In the genomic region with DNA sequence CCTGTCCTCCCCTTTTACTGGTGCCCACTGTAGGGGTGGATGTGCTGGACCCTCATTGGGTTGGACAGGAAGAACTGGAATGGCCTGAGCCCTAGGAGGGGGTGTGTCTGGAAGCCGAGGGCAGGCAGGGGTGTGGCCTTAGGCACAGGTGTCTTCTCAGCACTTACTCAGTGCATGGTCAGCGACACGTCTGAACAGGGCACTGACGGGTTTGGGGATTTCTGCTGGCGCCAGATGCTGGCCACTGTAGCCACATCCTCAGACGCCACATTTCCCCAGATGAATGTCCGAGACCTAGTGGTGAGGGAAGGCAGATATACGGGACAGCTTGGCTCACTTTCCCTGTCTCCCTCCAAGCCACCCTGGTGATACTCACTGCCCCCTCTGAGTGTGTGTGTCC, we compare ENCODE assay signal across 29 mouse cellular contexts. TPM values are rescaled to one million over a fixed set of nuclear protein-coding genes. Genes with fewer than 3 reads are reported as not detected.
DNase-seq lines count a peak whose midpoint lies in the region; ATAC-seq and TF ChIP-seq lines count a peak whose summit lies in the region.
"Had no signal": no experiment of that assay in that cellular context is flagged by ENCODE, and none has a peak within 500 bp of the region (broad histone marks: within the 10 kb centered on the region; RNA-seq: fewer than 3 reads in every experiment).

No protein-coding gene starts in this region.

- TF ChIP-seq CTCF in CH12.LX (conservative IDR thresholded peaks at IDR 0.05 in 1 of 2, IDR thresholded peaks at IDR 0.05 in 1 of 2; ENCODE audit: low read depth in 2 of 2, low read length in 2 of 2) = no peak

- no peak overlapping the region for H3K9ac ChIP-seq in CH12.LX (ENCODE audit: insufficient read depth, low read depth)
- H3K9ac ChIP-seq: embryonic facial prominence, embryonic 15.5 days; heart, embryonic 13.5 days; hindbrain, embryonic 12.5 days; liver, embryonic 15.5 days; lung, embryonic 15.5 days; neural tube, embryonic 15.5 days; stomach, embryonic 15.5 days had no signal

- peak overlapping the region in 1 of 3 experiments; percentile 9 for H3K4me3 ChIP-seq in CH12.LX (replicated peaks in 1 of 3; ENCODE audit: low read depth in 2 of 3, low read length in 2 of 3, poor library complexity in 1 of 3)
- H3K4me3 ChIP-seq: embryonic facial prominence, embryonic 15.5 days; heart, adult 2 months; heart, embryonic 13.5 days; hindbrain, embryonic 12.5 days; left cerebral cortex, adult 2 months; liver, embryonic 15.5 days; lung, embryonic 15.5 days; neural tube, embryonic 15.5 days; stomach, embryonic 15.5 days had no signal

- TF ChIP-seq POLR2A in CH12.LX (IDR thresholded peaks at IDR 0.05; ENCODE audit: low read depth, low read length) = no peak

- no peaks in the 10 kb centered on the region for H3K36me3 ChIP-seq in CH12.LX (replicated peaks in 1 of 2; ENCODE audit: control insufficient read depth in 1 of 2, insufficient read depth in 1 of 2, low read length in 1 of 2)
- H3K36me3 ChIP-seq: embryonic facial prominence, embryonic 15.5 days; heart, embryonic 13.5 days; hindbrain, embryonic 12.5 days; liver, embryonic 15.5 days; lung, embryonic 15.5 days; neural tube, embryonic 15.5 days; stomach, embryonic 15.5 days had no signal

- in situ Hi-C loops in CH12.LX (cut with MboI; ENCODE audit: low pct_ligation_motif_present, low pct_unique_long_range_greater_than_20kb, low sequenced_read_pairs) = no loop called here

- dilution Hi-C loops in CH12.LX (cut with MboI; ENCODE audit: extremely low pct_ligation_motif_present, extremely low pct_unique_long_range_greater_than_20kb, low sequenced_read_pairs) = no loop called here

- H3K4me2 ChIP-seq in CH12.LX (ENCODE audit: insufficient read depth, low read depth, poor library complexity, severe bottlenecking) = peak overlapping the region; percentile 26; the same call in 1 of the 2 replicates
- H3K4me2 ChIP-seq: embryonic facial prominence, embryonic 15.5 days; heart, embryonic 13.5 days; hindbrain, embryonic 12.5 days; liver, embryonic 15.5 days; lung, embryonic 15.5 days; neural tube, embryonic 15.5 days; stomach, embryonic 15.5 days had no signal

- DNase-seq in heart, adult 11 months = peak; percentile 88
- no peak for DNase-seq in heart, adult 18-20 months
- peak; percentile 86 for DNase-seq in 3134 (ENCODE audit: extremely low read depth, insufficient read length, low spot score)
- DNase-seq in CH12.LX (ENCODE audit: extremely low read depth) = no peak
- DNase-seq in T-cell, adult 2 months (ENCODE audit: low spot score) = no peak
- DNase-seq in thymus, postnatal 25 days = no peak
- DNase-seq: cerebellum, adult 18-20 months; cerebellum, postnatal 14 days; kidney, adult 2 months; liver; midbrain, embryonic 14.5 days; right cerebral cortex, adult 18-20 months; thymus, postnatal 36 days had no signal

- H3K27me3 ChIP-seq in CH12.LX (replicated peaks) = peaks cover 75% of the 10 kb centered on the region
- H3K27me3 ChIP-seq: embryonic facial prominence, embryonic 15.5 days; liver, embryonic 15.5 days; lung, embryonic 15.5 days; neural tube, embryonic 15.5 days; stomach, embryonic 15.5 days had no signal

- peaks cover 14 to 19% of the 10 kb centered on the region in 2 experiments for H3K4me1 ChIP-seq in CH12.LX (ENCODE audit: control insufficient read depth in 1 of 2, insufficient read depth in 2 of 2)

- peak overlapping the region; percentile 23; the same call in 1 of the 2 replicates for H3K27ac ChIP-seq in CH12.LX (ENCODE audit: insufficient read depth, low read depth)
- H3K27ac ChIP-seq: embryonic facial prominence, embryonic 15.5 days; heart, adult 2 months; heart, embryonic 13.5 days; hindbrain, embryonic 12.5 days; kidney, postnatal 0 days; left cerebral cortex, adult 2 months; liver, embryonic 15.5 days; lung, embryonic 15.5 days; neural tube, embryonic 15.5 days; stomach, embryonic 15.5 days had no signal

- no peaks in the 10 kb centered on the region for H3K79me2 ChIP-seq in CH12.LX (replicated peaks; ENCODE audit: control insufficient read depth, extremely low read depth, insufficient read depth, poor library complexity, severe bottlenecking)

- peaks cover 10% of the 10 kb centered on the region for H3K9me3 ChIP-seq in CH12.LX (replicated peaks; ENCODE audit: low read length)
- H3K9me3 ChIP-seq: embryonic facial prominence, embryonic 15.5 days; heart, embryonic 13.5 days; hindbrain, embryonic 12.5 days; liver, embryonic 15.5 days; lung, embryonic 15.5 days; neural tube, embryonic 15.5 days; stomach, embryonic 15.5 days had no signal

- no peak for TF ChIP-seq RAD21 in CH12.LX (IDR thresholded peaks at IDR 0.05; ENCODE audit: low read depth, low read length)

- peak; percentile 12; the same call in 1 of the 2 replicates for ATAC-seq in monocyte, adult 5-6 weeks (replicated peaks; ENCODE audit: insufficient number of reproducible peaks, low FRiP score, low TSS enrichment, poor library complexity, severe bottlenecking)
- ATAC-seq: forebrain, embryonic 16.5 days had no signal

- TF ChIP-seq EP300 in CH12.LX (IDR thresholded peaks at IDR 0.05; ENCODE audit: low read length) = peak; percentile 32; the same call in 1 of the 2 replicates

TF ChIP-seq in CH12.LX, 34 proteins besides CTCF, POLR2A, EP300 and RAD21:
- TF ChIP-seq IRF4 (IDR thresholded peaks at IDR 0.05; ENCODE audit: low read depth, low read length) (peak; percentile 81), BHLHE40 (IDR thresholded peaks at IDR 0.05; ENCODE audit: low read depth, low read length) (peak; percentile 51; the same call in 1 of the 2 replicates), TCF12 (IDR thresholded peaks at IDR 0.05; ENCODE audit: low read depth, low read length) (peak; percentile 98), ZKSCAN1 (IDR thresholded peaks at IDR 0.05; ENCODE audit: borderline replicate concordance, low read depth, low read length) (no peak), ELF1 (IDR thresholded peaks at IDR 0.05; ENCODE audit: low read depth, low read length) (peak; percentile 20; the same call in 1 of the 2 replicates), ETS1 (conservative IDR thresholded peaks at IDR 0.05; ENCODE audit: low read depth, low read length) (peak; percentile 44; the same call in 1 of the 2 replicates), CHD2 (IDR thresholded peaks at IDR 0.05; ENCODE audit: low read length) (no peak), MEF2A (IDR thresholded peaks at IDR 0.05; ENCODE audit: borderline replicate concordance, low read depth, low read length) (peak; percentile 51; the same call in 1 of the 2 replicates)

RNA-seq across cellular contexts. Expression of a gene that starts 18.4 kb away (rescaled TPM):
- total RNA-seq in heart, adult 18-20 months (2021) = 1 to 10 TPM in 1 of 2 experiments, not detected in 1; 1.3 TPM
- total RNA-seq in CH12.LX (2012; rRNA removed) (0.38 TPM in 1 of 2 replicates, not detected in the other), CH12.LX (2014; rRNA removed) (not detected in 2 replicates)
- not detected in 2 replicates for polyA plus RNA-seq in CH12.LX (2012; ENCODE audit: insufficient read length, low read depth)
- total RNA-seq in monocyte, adult 5-6 weeks (2017) = not detected in 3 replicates
- total RNA-seq: adrenal gland, postnatal 36 days; gastrocnemius, postnatal 14 days; left cerebral cortex, adult 2 months; left cerebral cortex, postnatal 36 days had no signal
- polyA plus RNA-seq: embryonic facial prominence, embryonic 15.5 days; heart, adult 2 months; hindbrain, embryonic 12.5 days; kidney, adult 2 months; large intestine, adult 2 months; liver, embryonic 15.5 days; lung, embryonic 15.5 days; midbrain, embryonic 14.5 days; neural tube, embryonic 15.5 days; stomach, embryonic 15.5 days had no signal

Comparison
In these comparisons a context has a peak if more than half of its experiments do, and no peak if none do; other contexts are left out.
1. DNase-seq: peak in heart, adult 11 months (single experiment) and 3134 (single experiment); none in heart, adult 18-20 months (0 of 2), CH12.LX (single experiment), T-cell, adult 2 months (single experiment) and thymus, postnatal 25 days (single experiment).